Mouse (Mus musculus) MEL (cell line): ENCODE measurements at regions not wholly inside any gene's neighbourhood (a gene's known extent, or its start where the extent isn't known, plus 50 kb on each side); places are given as distances from the start of the nearest gene placed in this dataset.

Experiments
- DNase-seq: peaks from one replicate; pipeline ENCODE4 v3.0.0; 2011; ENCODE audit warnings: low read depth, low spot score
- H3K27ac ChIP-seq: 2 replicates; pipeline ENCODE4 v1.5.1; 2012; ENCODE audit warnings: low read depth, mild to moderate bottlenecking, control low read depth, low read length, moderate library complexity; ENCODE audit not compliant: control insufficient read depth
- H3K27me3 ChIP-seq, 2 experiments: fragments of 150-350 bp in 1 of 2; sonication (generic) in 1 of 2; 2 replicates each; pipeline ENCODE4 v1.6.1; 2012; ENCODE audit warnings: low read length in 2 of 2, mild to moderate bottlenecking in 2 of 2, improper control_type of control experiment in 1 of 2, moderate library complexity in 1 of 2; ENCODE audit not compliant: insufficient read depth in 2 of 2, control insufficient read depth in 1 of 2
- H3K36me3 ChIP-seq, 2 experiments: 2 replicates each; pipeline ENCODE4 v1.6.1; 2012 to 2014; ENCODE audit warnings: low read length in 2 of 2, improper control_type of control experiment in 1 of 2, inconsistent platforms in 1 of 2, mild to moderate bottlenecking in 1 of 2; ENCODE audit not compliant: insufficient read depth in 2 of 2, control insufficient read depth in 1 of 2
- H3K4me1 ChIP-seq, 2 experiments: fragments of 150-350 bp in 1 of 2; sonication (generic) in 1 of 2; 2 replicates each; pipeline ENCODE4 v1.6.1; 2012; ENCODE audit warnings: low read length in 2 of 2, improper control_type of control experiment in 1 of 2, mild to moderate bottlenecking in 1 of 2; ENCODE audit not compliant: insufficient read depth in 2 of 2, control insufficient read depth in 1 of 2
- H3K4me3 ChIP-seq, 2 experiments: fragments of 150-350 bp in 1 of 2; sonication (generic) in 1 of 2; 2 replicates each; pipeline ENCODE4 v1.5.1; 2012; ENCODE audit warnings: low read depth in 2 of 2, low read length in 2 of 2, mild to moderate bottlenecking in 2 of 2, moderate library complexity in 2 of 2, control low read depth in 1 of 2, improper control_type of control experiment in 1 of 2; ENCODE audit not compliant: control insufficient read depth in 1 of 2, insufficient read depth in 1 of 2
- H3K79me2 ChIP-seq: 2 replicates; pipeline ENCODE4 v1.6.1; 2012; ENCODE audit warnings: mild to moderate bottlenecking, low read length, moderate library complexity; ENCODE audit not compliant: control insufficient read depth, poor library complexity, insufficient read depth
- H3K9ac ChIP-seq: 2 replicates; pipeline ENCODE4 v1.6.1; 2012; ENCODE audit warnings: low read depth, mild to moderate bottlenecking, control low read depth, low read length, moderate library complexity; ENCODE audit not compliant: control insufficient read depth, poor library complexity, severe bottlenecking
- H3K9me3 ChIP-seq: fragments of 150-350 bp; sonication (generic); replicated peaks from 2 replicates; pipeline ENCODE4 v1.6.1; 2012; ENCODE audit warnings: mild to moderate bottlenecking, low read length, improper control_type of control experiment, moderate library complexity; ENCODE audit not compliant: insufficient read depth
- CHD1 ChIP-seq: IDR thresholded peaks from 2 replicates; pipeline ENCODE4 v1.6.1; 2012; ENCODE audit warnings: low read depth, mild to moderate bottlenecking, inconsistent platforms, low read length, improper control_type of control experiment
- ELF1 ChIP-seq: IDR thresholded peaks from 2 replicates; pipeline ENCODE4 v1.6.1; 2014; ENCODE audit warnings: low read depth, mild to moderate bottlenecking, inconsistent platforms, low read length, improper control_type of control experiment, moderate library complexity
- EP300 ChIP-seq, 2 experiments: IDR thresholded peaks; 2 replicates each; pipeline ENCODE4 v1.6.1; 2011; ENCODE audit warnings: improper control_type of control experiment in 2 of 2, low read length in 2 of 2, low read depth in 1 of 2, mild to moderate bottlenecking in 1 of 2
- GATA1 ChIP-seq: IDR thresholded peaks from 2 replicates; pipeline ENCODE4 v1.6.1; 2011; ENCODE audit warnings: low read depth, low read length, improper control_type of control experiment
- JUND ChIP-seq: IDR thresholded peaks from 2 replicates; pipeline ENCODE4 v1.6.1; 2011; ENCODE audit warnings: low read depth, mild to moderate bottlenecking, improper control_type of control experiment, low read length
- KAT2A ChIP-seq: conservative IDR thresholded peaks from 2 replicates; pipeline ENCODE4 v1.6.1; 2012; ENCODE audit warnings: low read depth, low read length, improper control_type of control experiment, inconsistent platforms
- MAZ ChIP-seq: IDR thresholded peaks from 2 replicates; pipeline ENCODE4 v1.6.1; 2012; ENCODE audit warnings: low read depth, mild to moderate bottlenecking, inconsistent platforms, low read length, improper control_type of control experiment
- MEF2A ChIP-seq: IDR thresholded peaks from 2 replicates; pipeline ENCODE4 v1.6.1; 2014; ENCODE audit warnings: low read depth, mild to moderate bottlenecking, inconsistent platforms, low read length, improper control_type of control experiment; ENCODE audit not compliant: poor library complexity, insufficient replicate concordance, severe bottlenecking; ENCODE audit errors: extremely low read depth
- MYB ChIP-seq: IDR thresholded peaks from 2 replicates; pipeline ENCODE4 v1.6.1; 2011; ENCODE audit warnings: mild to moderate bottlenecking, low read depth, low read length, improper control_type of control experiment
- MYC ChIP-seq: IDR thresholded peaks from 2 replicates; pipeline ENCODE4 v1.6.1; 2011; ENCODE audit warnings: low read depth, mild to moderate bottlenecking, low read length, improper control_type of control experiment, moderate library complexity
- NELFE ChIP-seq: IDR thresholded peaks from 2 replicates; pipeline ENCODE4 v1.6.1; 2011; ENCODE audit warnings: low read depth, low read length, improper control_type of control experiment
- POLR2AphosphoS5 ChIP-seq: IDR thresholded peaks from 2 replicates; pipeline ENCODE4 v1.6.1; 2012; ENCODE audit warnings: low read depth, borderline replicate concordance, mild to moderate bottlenecking, inconsistent platforms, low read length, moderate library complexity, mixed read lengths
- RCOR1 ChIP-seq: IDR thresholded peaks from 2 replicates; pipeline ENCODE4 v1.6.1; 2012; ENCODE audit warnings: low read depth, mild to moderate bottlenecking, inconsistent platforms, low read length, improper control_type of control experiment
- SIN3A ChIP-seq: IDR thresholded peaks from 2 replicates; pipeline ENCODE4 v1.6.1; 2012; ENCODE audit warnings: low read length, improper control_type of control experiment, inconsistent platforms
- TBP ChIP-seq: IDR thresholded peaks from 2 replicates; pipeline ENCODE4 v1.8.0; 2011; ENCODE audit warnings: low read depth, low read length, improper control_type of control experiment
- TCF12 ChIP-seq: IDR thresholded peaks from 2 replicates; pipeline ENCODE4 v1.6.1; 2014; ENCODE audit warnings: low read depth, mild to moderate bottlenecking, inconsistent platforms, low read length, improper control_type of control experiment, moderate library complexity
- UBTF ChIP-seq: IDR thresholded peaks from 2 replicates; pipeline ENCODE4 v1.6.1; 2012; ENCODE audit warnings: low read depth, mild to moderate bottlenecking, inconsistent platforms, low read length, improper control_type of control experiment, moderate library complexity, borderline replicate concordance; ENCODE audit not compliant: insufficient read depth
- ZC3H11A ChIP-seq: IDR thresholded peaks from 2 replicates; pipeline ENCODE4 v1.6.1; 2012; ENCODE audit warnings: low read depth, mild to moderate bottlenecking, inconsistent platforms, low read length, improper control_type of control experiment
- ZMIZ1 ChIP-seq: IDR thresholded peaks from 2 replicates; pipeline ENCODE4 v1.6.1; 2012; ENCODE audit warnings: low read depth, mild to moderate bottlenecking, inconsistent platforms, low read length, improper control_type of control experiment, moderate library complexity

DNA sequence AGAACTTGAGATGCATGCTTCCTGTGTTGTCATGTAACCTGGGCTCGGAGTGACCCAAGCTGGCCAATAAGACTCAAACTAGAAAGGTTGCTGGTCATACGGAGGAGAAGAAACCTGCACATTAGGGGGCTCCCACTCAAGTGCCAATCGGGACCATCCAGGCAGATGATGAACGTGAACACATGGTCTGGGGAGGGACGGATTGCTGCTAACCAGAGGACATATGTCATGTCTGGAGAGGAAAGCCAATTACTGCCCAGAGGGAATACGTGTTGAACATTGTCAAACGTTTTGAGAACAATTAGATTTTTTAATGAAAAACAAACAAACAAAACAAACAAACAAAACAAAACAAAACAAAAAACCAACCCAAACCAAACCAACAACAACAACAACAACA, 377.7 kb upstream of the Kazn start:
- H3K27ac ChIP-seq: no peak overlapping the region
- no peaks in the 10 kb centered on the region for H3K4me1 ChIP-seq
- DNase-seq: no peak
- TF ChIP-seq MEF2A: no peak
- TF ChIP-seq KAT2A: no peak
- TF ChIP-seq MYB: no peak
- TF ChIP-seq SIN3A: no peak
- TF ChIP-seq TCF12: no peak
- no peak for TF ChIP-seq CHD1
- no peak overlapping the region for H3K4me3 ChIP-seq
- no peaks in the 10 kb centered on the region for H3K36me3 ChIP-seq
- no peaks in the 10 kb centered on the region for H3K27me3 ChIP-seq
- H3K9me3 ChIP-seq: no peaks in the 10 kb centered on the region
- H3K9ac ChIP-seq: no peak overlapping the region
- no peaks in the 10 kb centered on the region for H3K79me2 ChIP-seq

DNA sequence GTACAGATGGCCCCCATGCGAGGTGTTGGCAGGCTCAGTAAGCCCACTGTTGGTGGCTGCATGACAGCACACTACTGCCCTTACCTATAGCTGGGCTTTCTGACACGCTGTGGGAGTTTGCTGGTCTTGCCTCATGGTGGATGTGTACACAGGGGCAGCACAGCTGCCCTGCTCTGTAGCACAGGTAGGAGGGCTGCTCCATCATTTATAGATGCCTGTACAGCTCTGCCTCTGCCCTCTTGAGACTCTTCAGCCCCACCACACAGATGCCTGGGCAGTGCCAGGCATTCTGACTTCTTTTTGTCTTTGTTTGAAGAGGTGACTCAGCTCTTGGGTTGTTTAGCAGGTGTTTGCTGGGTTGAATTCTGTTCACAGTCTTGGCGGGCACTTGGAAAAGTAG, 365.9 kb upstream of the Kazn start:
- no peak overlapping the region for H3K9ac ChIP-seq
- H3K4me3 ChIP-seq: no peak overlapping the region
- DNase-seq: no peak
- no peak overlapping the region for H3K27ac ChIP-seq
- no peaks in the 10 kb centered on the region for H3K4me1 ChIP-seq
- H3K79me2 ChIP-seq: no peaks in the 10 kb centered on the region
- no peaks in the 10 kb centered on the region for H3K27me3 ChIP-seq
- TF ChIP-seq MYC: no peak
- TF ChIP-seq TBP: no peak
- TF ChIP-seq CHD1: no peak
- no peak for TF ChIP-seq MAZ
- TF ChIP-seq POLR2AphosphoS5: no peak
- TF ChIP-seq UBTF: no peak
- no peak for TF ChIP-seq RCOR1
- no peak for TF ChIP-seq TCF12
- TF ChIP-seq ZMIZ1: no peak
- no peak for TF ChIP-seq MEF2A
- TF ChIP-seq GATA1: no peak
- TF ChIP-seq NELFE: no peak
- no peak for TF ChIP-seq ZC3H11A
- TF ChIP-seq EP300 (IDR thresholded peaks at IDR 0.05; ENCODE audit: low read depth in 1 of 2, low read length in 2 of 2): no peak
- TF ChIP-seq JUND: no peak
- no peak for TF ChIP-seq ELF1
- no peaks in the 10 kb centered on the region for H3K36me3 ChIP-seq
- no peaks in the 10 kb centered on the region for H3K9me3 ChIP-seq
